Mouse (Mus musculus): ENCODE measurements around the gene Braf. TPM values are rescaled to one million over a fixed set of nuclear protein-coding genes. Genes with fewer than 3 reads are reported as not detected.

Gene Braf
- polyA plus RNA-seq, 1 experiment from 2014 or later = 4.8 TPM

DNA sequence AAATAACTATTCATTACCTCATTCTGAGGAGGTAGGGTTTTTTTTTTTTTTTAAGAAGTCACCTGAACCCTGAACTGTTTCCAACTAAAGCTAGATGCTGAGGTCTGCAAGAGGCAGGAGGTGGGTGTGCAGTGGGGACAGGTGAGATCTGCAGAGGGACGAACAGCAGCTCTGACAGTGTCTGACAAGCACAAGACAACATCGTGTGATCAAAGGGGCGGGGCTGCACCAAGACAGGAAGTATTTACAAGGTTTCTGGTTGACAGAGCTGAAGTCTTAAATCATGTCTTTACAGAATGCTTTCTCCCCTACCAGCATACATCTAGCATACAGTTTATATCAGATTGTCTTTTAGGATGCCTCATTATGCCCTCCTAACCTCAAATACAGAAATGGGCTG, 118.4 kb downstream of the Braf start:
- TF ChIP-seq CTCF (IDR thresholded peaks at IDR 0.05; ENCODE audit: low read depth) (no peak), EP300 (optimal IDR thresholded peaks at IDR 0.05) (no peak)
- Histone ChIP-seq H3K4me2 (replicated peaks; ENCODE audit: low read depth) (no peak overlapping the region), H3K9me3 (ENCODE audit: control insufficient read depth, low read length) (no peaks in the 10 kb centered on the region), H3K36me3 (ENCODE audit: control insufficient read depth, insufficient read depth, low read length) (0 out of 2 replicates have a peak, but pooled peaks cover 6% of the 10 kb centered on the region), H3K4me3 (ENCODE audit: low read depth, low read length) (no peak overlapping the region), H3K9ac (ENCODE audit: low read length) (no peak overlapping the region), H3K4me1 (replicated peaks; ENCODE audit: control insufficient read depth, insufficient read depth) (no peaks in the 10 kb centered on the region), H3K27me3 (ENCODE audit: control insufficient read depth, insufficient read depth, low read length) (no peaks in the 10 kb centered on the region), H3K27ac (replicated peaks) (no peak overlapping the region)
- WGBS = 51% methylated on average over 3 of the region's 3 CpGs
- DNase-seq (ENCODE audit: low spot score) (no peak), ATAC-seq (ENCODE audit: low FRiP score, low TSS enrichment) (no peak)

DNA sequence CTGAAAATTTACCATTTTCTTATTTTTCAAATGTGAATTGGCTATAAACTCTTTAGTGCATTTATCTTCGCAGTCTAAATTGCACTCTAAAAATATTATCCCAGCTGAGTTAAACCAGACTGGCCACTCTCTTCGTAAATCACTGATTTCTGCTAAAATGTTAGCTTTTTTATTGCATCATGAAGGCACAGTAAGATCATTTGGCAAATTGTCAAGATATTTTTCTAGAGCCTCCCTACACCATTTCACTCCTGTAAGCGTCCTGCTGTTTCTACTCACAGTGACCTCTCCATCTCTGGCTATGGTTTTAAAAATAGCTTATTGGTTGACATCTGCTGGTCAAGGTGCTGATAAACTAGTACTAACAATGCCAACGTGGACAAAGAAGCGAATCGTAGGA, 119.2 kb downstream of the Braf start:
- no peaks in the 10 kb centered on the region for H3K27me3 ChIP-seq (ENCODE audit: control insufficient read depth, insufficient read depth, low read length)
- 59% methylated on average over 6 of the region's 6 CpGs for WGBS
- H3K4me2 ChIP-seq (replicated peaks; ENCODE audit: low read depth) = no peak overlapping the region
- 0 out of 2 replicates have a peak, but pooled peaks cover 7% of the 10 kb centered on the region for H3K36me3 ChIP-seq (ENCODE audit: control insufficient read depth, insufficient read depth, low read length)
- no peak overlapping the region for H3K4me3 ChIP-seq (ENCODE audit: low read depth, low read length)
- H3K27ac ChIP-seq (replicated peaks) = no peak overlapping the region
- DNase-seq (ENCODE audit: low spot score) (no peak), ATAC-seq (ENCODE audit: low FRiP score, low TSS enrichment) (no peak; the same call in 1 of the 2 replicates)
- no peaks in the 10 kb centered on the region for H3K4me1 ChIP-seq (replicated peaks; ENCODE audit: control insufficient read depth, insufficient read depth)
- no peaks in the 10 kb centered on the region for H3K9me3 ChIP-seq (ENCODE audit: control insufficient read depth, low read length)
- no peak overlapping the region for H3K9ac ChIP-seq (ENCODE audit: low read length)
- TF ChIP-seq CTCF (IDR thresholded peaks at IDR 0.05; ENCODE audit: low read depth) (no peak), EP300 (optimal IDR thresholded peaks at IDR 0.05) (no peak)

- WGBS = 66% methylated on average over 5 of the region's 5 CpGs
- no peak overlapping the region for H3K9ac ChIP-seq (ENCODE audit: low read length)
Measured at GRCm38 (mm10) chr6:39604565-39604964, 120.7 kb downstream of the Braf start.

GRCm38 (mm10) chr6:39601828-39602227, 123.4 kb downstream of the Braf start:
- DNase-seq (ENCODE audit: low spot score) = no peak
- no peaks in the 10 kb centered on the region for H3K9me3 ChIP-seq (ENCODE audit: control insufficient read depth, low read length)
- no peak for TF ChIP-seq EP300 (optimal IDR thresholded peaks at IDR 0.05)
- no peak for TF ChIP-seq CTCF (IDR thresholded peaks at IDR 0.05; ENCODE audit: low read depth)
- peaks cover 16% of the 10 kb centered on the region; the same call in 1 of the 2 replicates for H3K36me3 ChIP-seq (ENCODE audit: control insufficient read depth, insufficient read depth, low read length)
- no peak overlapping the region for H3K4me2 ChIP-seq (replicated peaks; ENCODE audit: low read depth)
- H3K4me3 ChIP-seq (ENCODE audit: low read depth, low read length) = no peak overlapping the region
- no peaks in the 10 kb centered on the region for H3K4me1 ChIP-seq (replicated peaks; ENCODE audit: control insufficient read depth, insufficient read depth)
- WGBS = 82% methylated on average over 3 of the region's 3 CpGs
- no peak for ATAC-seq (ENCODE audit: low FRiP score, low TSS enrichment)
- H3K27ac ChIP-seq (replicated peaks) = no peak overlapping the region
- no peaks in the 10 kb centered on the region for H3K27me3 ChIP-seq (ENCODE audit: control insufficient read depth, insufficient read depth, low read length)
- H3K9ac ChIP-seq (ENCODE audit: low read length) = no peak overlapping the region

More at GRCm38 (mm10) chr6:39604565-39604964, 120.7 kb downstream of the Braf start:
- 0 out of 2 replicates have a peak, but pooled peaks cover 8% of the 10 kb centered on the region for H3K36me3 ChIP-seq (ENCODE audit: control insufficient read depth, insufficient read depth, low read length)
- H3K9me3 ChIP-seq (ENCODE audit: control insufficient read depth, low read length) = no peaks in the 10 kb centered on the region
- H3K4me3 ChIP-seq (ENCODE audit: low read depth, low read length) = no peak overlapping the region
- no peak for TF ChIP-seq EP300 (optimal IDR thresholded peaks at IDR 0.05)
- TF ChIP-seq CTCF (IDR thresholded peaks at IDR 0.05; ENCODE audit: low read depth) = no peak
- H3K27ac ChIP-seq (replicated peaks) = no peak overlapping the region
- H3K27me3 ChIP-seq (ENCODE audit: control insufficient read depth, insufficient read depth, low read length) = no peaks in the 10 kb centered on the region
- H3K4me2 ChIP-seq (replicated peaks; ENCODE audit: low read depth) = no peak overlapping the region
- no peak for ATAC-seq (ENCODE audit: low FRiP score, low TSS enrichment)
- no peak for DNase-seq (ENCODE audit: low spot score)
- no peaks in the 10 kb centered on the region for H3K4me1 ChIP-seq (replicated peaks; ENCODE audit: control insufficient read depth, insufficient read depth)

DNA sequence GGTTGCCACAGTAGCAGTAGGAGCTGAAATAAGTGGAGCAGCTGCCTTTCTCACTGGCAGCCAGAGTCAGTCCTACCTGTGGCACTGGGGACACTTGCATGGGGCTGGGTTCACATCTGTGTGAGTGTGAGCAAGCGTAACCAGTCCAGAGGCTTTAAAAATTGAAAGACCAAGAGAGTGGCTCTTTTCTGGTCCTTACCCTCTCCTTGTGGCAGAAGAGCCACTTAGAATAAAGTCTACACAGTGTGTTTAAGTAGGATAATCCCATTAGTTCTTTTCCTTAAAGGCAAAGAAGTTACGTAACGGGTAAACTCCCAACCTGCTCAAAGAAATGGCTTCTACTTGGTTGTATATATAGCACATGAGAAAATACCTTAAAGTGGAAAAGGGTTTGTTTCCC, 124.4 kb downstream of the Braf start:
- H3K9me3 ChIP-seq (ENCODE audit: control insufficient read depth, low read length) = no peaks in the 10 kb centered on the region
- H3K36me3 ChIP-seq (ENCODE audit: control insufficient read depth, insufficient read depth, low read length) = peaks cover 16% of the 10 kb centered on the region; the same call in 1 of the 2 replicates
- H3K4me3 ChIP-seq (ENCODE audit: low read depth, low read length) = no peak overlapping the region
- 85% methylated on average over 3 of the region's 3 CpGs for WGBS
- no peak overlapping the region for H3K4me2 ChIP-seq (replicated peaks; ENCODE audit: low read depth)
- no peak overlapping the region for H3K27ac ChIP-seq (replicated peaks)
- no peak for ATAC-seq (ENCODE audit: low FRiP score, low TSS enrichment)
- TF ChIP-seq EP300 (optimal IDR thresholded peaks at IDR 0.05) (no peak), CTCF (IDR thresholded peaks at IDR 0.05; ENCODE audit: low read depth) (no peak)
- no peaks in the 10 kb centered on the region for H3K4me1 ChIP-seq (replicated peaks; ENCODE audit: control insufficient read depth, insufficient read depth)
- H3K9ac ChIP-seq (ENCODE audit: low read length) = no peak overlapping the region
- no peak for DNase-seq (ENCODE audit: low spot score)
- H3K27me3 ChIP-seq (ENCODE audit: control insufficient read depth, insufficient read depth, low read length) = no peaks in the 10 kb centered on the region

GRCm38 (mm10) chr6:39592401-39593214, 132.7 kb downstream of the Braf start, which contains the start of gene Ndufb2:
Gene Ndufb2, plus strand, starts transcription at chr6:39592574.
- H3K9me3 ChIP-seq (ENCODE audit: control insufficient read depth, low read length) = no peaks in the 10 kb centered on the region
- TF ChIP-seq EP300 (optimal IDR thresholded peaks at IDR 0.05) (no peak), CTCF (IDR thresholded peaks at IDR 0.05; ENCODE audit: low read depth) (no peak; the same call in 1 of the 2 replicates)
- no peaks in the 10 kb centered on the region for H3K27me3 ChIP-seq (ENCODE audit: control insufficient read depth, insufficient read depth, low read length)
- peak within 1 kb of the TSS; percentile 78 for H3K9ac ChIP-seq (ENCODE audit: low read length)
- H3K36me3 ChIP-seq (ENCODE audit: control insufficient read depth, insufficient read depth, low read length) = peaks cover 12% of the 10 kb centered on the region; the same call in 1 of the 2 replicates
- DNase-seq (ENCODE audit: low spot score) = peak; percentile 97
- under 1% methylated on average over 56 of the region's 56 CpGs for WGBS
- peak; percentile 98 for ATAC-seq (ENCODE audit: low FRiP score, low TSS enrichment)
- H3K4me1 ChIP-seq (replicated peaks; ENCODE audit: control insufficient read depth, insufficient read depth) = no peaks in the 10 kb centered on the region
- peak within 1 kb of the TSS; percentile 89 for H3K27ac ChIP-seq (replicated peaks)
- H3K4me2 ChIP-seq (replicated peaks; ENCODE audit: low read depth) = peak within 1 kb of the TSS; percentile 69
- H3K4me3 ChIP-seq (ENCODE audit: low read depth, low read length) = peak within 1 kb of the TSS; percentile 88
